Mouse (Mus musculus) urinary bladder, postnatal 10 days (tissue): ENCODE measurements at regions not wholly inside any gene's neighbourhood (a gene's known extent, or its start where the extent isn't known, plus 50 kb on each side); places are given as distances from the start of the nearest gene placed in this dataset.

Experiments used
- DNase-seq: peaks from one replicate; pipeline ENCODE4 v3.0.0; 2022; ENCODE audit warnings: low spot score

GRCm38 (mm10) chr17:84028157-84028970, 159.4 kb downstream of the Zfp36l2 start:
- DNase-seq = peak; percentile 69

- no peak for DNase-seq
These were observed 160.5 kb downstream of the Zfp36l2 start for GRCm38 (mm10) chr17:84027275-84027674.

DNA sequence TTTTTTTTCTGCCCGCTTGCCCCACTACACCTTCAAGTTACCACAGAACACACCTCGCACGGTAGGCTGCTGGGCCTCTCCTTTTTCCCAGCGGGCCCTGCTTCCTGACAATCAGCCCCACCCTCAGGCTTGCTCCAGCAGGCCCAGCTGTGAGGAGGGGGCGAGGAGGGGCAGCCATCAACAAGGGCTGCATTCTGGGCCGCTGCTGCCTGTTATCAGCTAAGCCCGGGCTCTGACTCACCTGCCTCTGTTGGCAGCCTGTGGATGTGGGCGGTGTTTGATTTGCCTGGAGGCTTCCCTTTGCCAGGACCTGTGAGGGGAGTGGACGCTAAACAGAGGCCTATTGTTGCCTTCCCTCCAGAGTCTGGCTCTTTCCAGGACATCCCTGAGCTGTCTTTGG, 161.6 kb downstream of the Zfp36l2 start:
- peak; percentile 35 for DNase-seq

DNA sequence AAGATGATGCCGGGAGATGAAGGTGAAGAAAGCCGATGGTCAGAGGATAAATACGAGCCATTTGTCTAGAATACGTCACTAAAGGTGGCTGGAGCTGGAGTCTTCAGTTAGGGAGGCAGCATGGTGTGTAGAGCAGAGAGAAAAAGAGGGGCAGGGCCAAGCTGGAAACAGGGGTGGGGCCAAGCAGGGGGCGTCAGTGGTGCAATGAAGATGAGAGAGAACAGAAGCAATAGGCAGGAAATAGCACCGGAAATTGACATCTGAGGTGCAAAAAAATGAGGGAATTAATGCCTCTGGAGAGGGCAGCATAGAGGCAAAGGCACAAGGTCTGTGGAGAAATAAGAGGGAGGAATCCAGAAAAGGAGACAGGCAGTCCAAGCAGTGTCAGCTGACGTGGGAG, 165.4 kb downstream of the Zfp36l2 start:
- DNase-seq = no peak

DNA sequence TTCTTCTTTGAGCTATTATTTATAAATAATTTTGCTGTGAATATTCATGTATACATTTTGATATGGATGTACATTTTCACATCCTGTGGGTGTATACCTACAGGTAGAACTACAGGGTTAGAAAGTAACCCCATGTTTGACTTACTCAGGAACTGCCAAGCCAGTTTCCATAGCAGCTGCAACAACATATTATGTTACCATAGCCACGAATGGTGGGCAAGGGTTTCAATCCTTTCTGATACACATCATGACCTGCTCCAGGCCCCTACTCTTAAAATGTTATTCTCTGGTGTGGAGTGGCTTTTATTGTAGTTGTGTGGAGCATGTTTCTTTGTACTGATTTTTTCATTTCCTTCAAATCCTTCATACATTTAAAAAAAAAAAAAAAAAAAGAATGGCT, 168.9 kb downstream of the Zfp36l2 start:
- no peak for DNase-seq

GRCm38 (mm10) chr17:84017891-84018290, 169.9 kb downstream of the Zfp36l2 start:
- no peak for DNase-seq

DNA sequence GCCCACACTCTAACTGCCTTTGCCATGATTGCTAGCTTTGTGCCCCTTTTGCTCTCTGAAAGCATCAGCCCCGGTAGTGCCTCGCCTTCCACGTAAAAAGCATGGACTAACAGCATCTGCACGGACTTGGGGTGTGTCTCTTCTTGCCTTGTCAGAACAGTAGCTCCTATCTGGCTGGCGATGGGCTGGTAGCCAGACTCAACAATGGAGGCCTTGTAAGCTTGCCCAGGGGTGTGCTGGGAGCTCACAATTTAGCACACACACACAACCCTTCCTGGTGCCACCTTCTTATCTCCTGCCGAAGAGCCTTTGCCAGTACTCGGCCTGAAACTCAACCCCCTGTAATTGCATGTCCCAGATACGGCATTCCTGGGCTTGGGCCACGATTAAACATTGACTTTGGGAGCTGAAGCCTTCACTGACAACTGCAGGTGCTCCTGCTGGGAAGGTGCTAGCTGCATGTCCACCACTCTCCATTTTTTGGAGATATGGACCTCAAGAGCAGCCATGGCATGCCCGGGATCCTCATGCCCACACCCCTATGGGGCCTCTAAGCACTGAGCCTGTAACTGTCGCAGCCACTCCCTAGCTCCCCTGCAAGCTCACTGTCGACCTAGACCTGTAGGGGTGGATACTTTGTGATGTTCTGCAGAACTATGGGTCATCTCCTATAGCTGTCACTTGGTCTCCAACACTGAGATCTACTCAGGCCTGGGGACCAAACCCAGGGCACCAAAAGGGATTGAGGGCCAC, 166.7 kb upstream of the Haao start:
- no peak for DNase-seq

DNA sequence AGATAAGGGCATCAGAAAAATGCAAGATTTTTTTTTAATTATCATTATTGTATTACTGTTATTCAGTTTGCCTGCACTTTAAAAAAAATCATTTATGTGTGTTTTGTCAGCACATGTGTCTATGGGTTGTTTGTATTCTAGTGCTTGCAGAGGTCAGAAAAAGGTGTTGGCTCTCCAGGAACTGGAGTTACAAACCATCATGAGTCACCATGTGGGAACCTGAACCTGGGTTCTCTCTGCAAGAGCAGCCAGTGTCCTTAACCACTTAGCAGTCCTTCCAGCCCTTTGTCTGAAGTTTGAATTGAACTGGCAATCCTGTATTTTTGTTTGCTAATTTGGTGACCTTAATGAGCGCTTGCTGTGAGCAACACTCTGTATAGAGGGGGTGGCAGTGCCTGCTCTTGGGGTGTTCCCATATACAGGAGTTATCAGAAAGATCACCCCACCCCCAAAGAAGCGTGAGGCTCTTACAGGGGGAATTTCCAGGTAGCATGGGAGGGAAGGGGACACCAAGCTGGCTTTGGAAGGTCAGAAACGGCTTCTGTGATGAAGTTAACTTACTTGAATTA, 162.8 kb upstream of the Haao start:
- DNase-seq = no peak

GRCm38 (mm10) chr17:84009966-84010365, 162.2 kb upstream of the Haao start:
- DNase-seq = no peak

GRCm38 (mm10) chr17:84009194-84009593, 161.4 kb upstream of the Haao start:
- DNase-seq = no peak

DNA sequence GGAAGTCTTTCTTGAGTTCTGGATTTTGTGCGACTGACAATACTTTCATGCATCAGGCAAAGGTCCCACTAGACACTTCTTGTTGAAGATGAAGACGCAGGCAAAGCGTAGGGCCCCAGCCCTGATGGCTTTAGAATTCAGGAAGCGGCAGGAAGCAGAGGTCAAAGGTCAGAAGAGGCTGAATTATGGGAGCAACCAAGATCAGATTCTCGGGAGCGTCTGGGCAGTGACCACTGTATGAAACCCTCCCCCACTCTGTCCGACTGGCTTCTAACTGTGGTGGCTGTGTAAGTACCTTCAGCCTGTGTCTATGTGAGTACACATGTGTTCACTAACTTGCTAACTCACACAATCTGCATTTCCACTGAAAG, 160.9 kb upstream of the Haao start:
- DNase-seq = no peak

DNA sequence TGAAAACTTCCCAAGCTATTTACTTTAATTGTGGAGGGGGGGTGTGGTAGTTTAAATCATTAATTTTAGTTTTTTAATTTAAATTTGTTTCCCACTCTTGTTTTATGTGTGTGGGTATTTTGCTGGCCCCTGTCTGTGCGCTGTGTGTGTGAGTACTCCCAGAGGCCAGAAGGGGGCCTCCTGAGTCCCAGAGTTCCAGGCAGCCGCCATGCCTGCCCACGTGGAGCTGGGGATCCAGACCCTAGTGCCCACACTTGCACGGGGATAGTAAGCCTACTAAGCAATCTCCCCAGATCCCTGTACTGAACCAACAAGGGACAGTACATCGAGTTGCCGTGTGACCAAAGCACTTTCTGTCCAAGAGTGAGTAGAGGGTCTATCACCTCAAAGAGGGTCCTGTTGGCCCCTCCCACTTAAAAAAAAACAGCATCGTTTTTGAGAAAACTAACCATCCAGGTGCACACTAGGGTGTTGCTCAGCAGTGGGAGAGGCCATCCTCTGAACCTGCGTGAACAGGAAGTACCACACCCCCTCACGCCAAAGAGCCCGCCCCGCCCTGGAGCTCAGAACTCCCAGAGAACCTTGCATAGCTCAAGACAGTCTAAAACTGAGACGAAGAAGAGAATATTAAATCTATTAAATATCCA, 160.4 kb upstream of the Haao start:
- DNase-seq = no peak

DNA sequence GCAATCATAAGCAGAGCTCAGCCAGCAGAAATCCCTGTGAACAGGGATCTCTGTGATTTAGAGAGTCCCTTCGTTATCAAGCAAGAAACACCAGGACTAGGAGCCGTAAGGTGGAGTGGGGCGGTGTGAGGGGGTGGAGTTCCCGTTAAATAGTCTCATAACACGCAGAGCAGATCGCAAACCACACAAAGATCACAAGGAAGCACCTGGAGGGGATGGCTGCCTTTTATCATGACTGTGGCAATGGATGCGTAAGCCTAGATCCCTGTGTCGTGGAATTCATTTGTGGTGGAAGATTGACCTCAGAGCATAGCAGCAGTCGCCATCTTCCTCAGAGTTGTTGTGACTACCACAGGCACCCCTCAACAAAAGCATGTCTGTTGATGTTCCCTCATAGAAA, 159.0 kb upstream of the Haao start:
- DNase-seq = no peak

- DNase-seq = no peak
These were observed 156.5 kb upstream of the Haao start for GRCm38 (mm10) chr17:84004237-84004636.

DNA sequence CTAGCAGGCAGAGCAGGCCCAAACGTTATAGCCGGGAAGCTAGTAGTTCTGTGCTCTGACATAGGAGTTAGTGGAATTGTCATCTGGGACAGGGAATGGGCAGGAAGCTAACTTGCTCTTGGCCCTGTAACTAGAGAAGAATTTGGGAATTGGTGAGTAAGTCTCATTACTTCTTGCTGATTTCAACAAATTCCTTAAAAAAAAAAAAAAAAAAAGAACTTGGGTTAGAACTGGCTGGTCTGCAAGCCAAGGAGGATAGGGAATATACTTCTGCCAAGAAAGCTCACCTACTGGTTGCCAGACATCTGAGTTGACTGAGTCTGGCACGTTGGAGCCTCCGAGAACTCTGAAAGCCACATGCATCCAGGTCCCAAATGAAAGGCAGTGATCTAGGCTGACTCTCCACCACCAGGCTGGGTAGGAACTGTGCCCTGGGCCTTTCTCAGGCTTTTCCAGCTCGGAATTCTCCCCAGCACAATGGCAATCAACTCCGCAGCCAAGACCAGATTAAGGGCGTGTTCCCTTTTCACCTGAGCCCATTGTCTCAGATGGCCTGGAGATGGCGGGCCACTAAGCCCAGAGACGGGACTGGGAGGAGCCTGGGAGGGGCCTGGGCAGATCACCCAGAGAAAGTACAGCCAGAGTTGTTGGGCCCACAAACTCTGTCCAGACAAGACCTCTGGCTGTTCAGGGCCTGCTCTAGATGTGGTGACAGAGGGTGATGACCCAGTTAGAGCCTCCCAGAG, 155.9 kb upstream of the Haao start:
- no peak for DNase-seq

DNA sequence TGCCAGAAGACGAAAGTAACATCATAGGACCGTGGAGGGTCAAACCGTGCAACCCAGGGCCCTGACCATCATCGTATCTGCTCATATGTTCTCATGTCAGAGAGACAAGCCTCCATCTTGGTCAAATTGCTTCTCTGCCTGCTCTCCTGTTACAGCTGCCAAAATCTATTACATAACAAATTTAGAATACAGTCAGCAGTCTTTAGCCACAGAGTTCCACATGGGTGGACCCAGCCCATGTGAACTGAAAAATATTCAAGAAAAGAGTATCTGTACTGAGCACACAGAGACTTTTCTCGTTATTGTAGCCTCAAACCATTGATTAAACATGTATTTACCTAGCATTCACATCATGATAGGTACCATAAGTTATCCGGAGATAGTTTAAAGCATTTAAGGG, 155.2 kb upstream of the Haao start:
- no peak for DNase-seq

- no peak for DNase-seq
These were observed 154.6 kb upstream of the Haao start for GRCm38 (mm10) chr17:84002327-84002726.

DNA sequence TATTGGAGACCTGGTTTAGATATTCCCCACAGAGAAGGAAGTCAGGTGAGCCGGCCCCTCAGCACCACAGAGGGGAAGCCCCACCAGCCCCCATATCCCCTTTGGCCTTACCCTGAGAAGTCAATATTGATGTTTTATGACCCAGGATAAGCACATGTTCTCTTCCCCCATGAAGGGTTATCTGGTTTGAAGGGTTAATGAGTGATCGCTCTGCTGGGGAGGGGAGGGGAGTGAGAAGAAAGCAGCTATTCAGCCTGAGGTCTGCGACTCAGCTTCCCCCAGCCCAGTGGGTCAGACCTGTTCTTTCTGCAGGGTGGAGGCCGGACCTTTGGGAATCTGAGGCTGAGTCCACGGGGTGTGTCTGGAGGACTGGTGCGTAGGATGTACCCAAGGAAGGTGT, 152.4 kb upstream of the Haao start:
- DNase-seq = no peak

GRCm38 (mm10) chr17:83998972-83999545, 151.3 kb upstream of the Haao start:
- no peak for DNase-seq

DNA sequence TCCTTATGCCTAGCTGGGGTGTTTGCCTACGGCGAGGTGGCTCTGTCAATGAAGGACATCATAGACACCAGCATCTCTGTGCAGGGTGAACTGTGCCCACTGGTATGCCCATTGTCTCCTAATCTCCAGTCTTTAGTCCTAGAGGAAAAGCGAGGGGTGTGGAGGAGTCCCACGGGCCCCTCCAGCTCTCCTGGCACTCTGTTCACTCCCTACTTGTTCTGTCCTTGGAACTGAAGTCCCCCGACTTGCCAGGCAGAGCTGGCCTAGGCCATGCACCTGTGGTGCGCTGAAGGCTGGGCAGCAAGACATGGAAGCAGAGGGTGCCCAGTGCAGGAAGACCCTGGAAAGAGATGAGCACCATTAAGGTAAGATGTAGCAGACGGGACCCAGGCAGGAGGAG, 150.6 kb upstream of the Haao start:
- DNase-seq = no peak

DNA sequence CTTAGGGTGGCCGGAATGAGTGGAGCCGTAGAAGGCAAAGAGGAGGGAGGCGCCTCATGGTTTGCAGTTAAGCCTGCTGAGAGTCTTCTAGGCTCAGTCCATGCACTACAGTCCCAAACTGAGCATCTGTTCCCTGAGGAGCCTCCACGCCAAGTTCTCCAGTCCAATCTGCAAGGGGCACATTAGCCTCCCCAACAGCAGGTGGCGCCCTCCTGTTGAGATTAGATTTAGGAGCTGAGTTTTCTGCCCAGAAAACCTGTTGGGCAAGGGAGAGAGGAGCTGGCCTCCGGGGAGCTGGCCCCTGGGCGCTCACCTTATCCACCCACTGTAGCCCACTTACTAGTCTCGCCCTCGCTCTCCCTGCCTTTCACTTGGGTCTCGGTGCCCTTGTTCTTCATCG, 150.0 kb upstream of the Haao start:
- DNase-seq = peak; percentile 41

GRCm38 (mm10) chr17:83993028-83993427, 145.3 kb upstream of the Haao start:
- no peak for DNase-seq
